Mouse (Mus musculus): Measurements from ENCODE around the gene Asb18. TPM values are rescaled to one million over a fixed set of nuclear protein-coding genes. Genes with fewer than 3 reads are reported as not detected.

The Asb18 gene
- polyA plus RNA-seq, 1 experiment from 2014 or later, result 0.17 TPM

- Histone ChIP-seq H3K4me3 (replicated peaks) (no peak overlapping the region), H3K4me2 (no peak overlapping the region), H3K9me3 (no peaks in the 10 kb centered on the region), H3K27ac (no peak overlapping the region), H3K4me1 (peaks cover 13% of the 10 kb centered on the region), H3K27me3 (peaks cover 85% of the 10 kb centered on the region), H3K9ac (no peak overlapping the region), H3K36me3 (replicated peaks) (no peaks in the 10 kb centered on the region)
- 87% methylated on average over 4 of the region's 4 CpGs for WGBS
- no peak for ATAC-seq (ENCODE audit: low FRiP score)
Measured at GRCm38 (mm10) chr1:89969714-89970110, 44.8 kb downstream of the Asb18 start.

- Histone ChIP-seq H3K9ac (no peak overlapping the region), H3K4me2 (peak overlapping the region; percentile 97; the same call in 1 of the 2 replicates), H3K4me1 (peaks cover 18% of the 10 kb centered on the region), H3K36me3 (replicated peaks) (no peaks in the 10 kb centered on the region), H3K4me3 (replicated peaks) (peak overlapping the region; percentile 71; the same call in 1 of the 2 replicates), H3K27me3 (peaks cover 90% of the 10 kb centered on the region), H3K9me3 (no peaks in the 10 kb centered on the region), H3K27ac (no peak overlapping the region)
- no peak for ATAC-seq (ENCODE audit: low FRiP score)
- WGBS, result 57% methylated on average over 10 of the region's 10 CpGs
Measured at GRCm38 (mm10) chr1:89969072-89969713, 45.3 kb downstream of the Asb18 start.

- Histone ChIP-seq H3K4me3 (replicated peaks) (peak overlapping the region; percentile 71), H3K9ac (peak overlapping the region; percentile 59), H3K27me3 (peaks cover 96% of the 10 kb centered on the region), H3K36me3 (replicated peaks) (no peaks in the 10 kb centered on the region), H3K4me2 (peak overlapping the region; percentile 97), H3K27ac (no peak overlapping the region), H3K9me3 (no peaks in the 10 kb centered on the region), H3K4me1 (peaks cover 18% of the 10 kb centered on the region)
- under 1% methylated on average over 95 of the region's 95 CpGs for WGBS
- peak; percentile 41; the same call in 1 of the 2 replicates for ATAC-seq (ENCODE audit: low FRiP score)
Measured at GRCm38 (mm10) chr1:89968111-89968851, 46.2 kb downstream of the Asb18 start.

GRCm38 (mm10) chr1:89967585-89967984, 46.9 kb downstream of the Asb18 start:
- Histone ChIP-seq H3K9me3 (no peaks in the 10 kb centered on the region), H3K9ac (no peak overlapping the region), H3K4me3 (replicated peaks) (peak overlapping the region; percentile 71; the same call in 1 of the 2 replicates), H3K36me3 (replicated peaks) (no peaks in the 10 kb centered on the region), H3K27me3 (peaks cover 98% of the 10 kb centered on the region), H3K4me1 (peaks cover 22% of the 10 kb centered on the region), H3K27ac (no peak overlapping the region), H3K4me2 (peak overlapping the region; percentile 97)
- 29% methylated on average over 9 of the region's 9 CpGs for WGBS
- no peak for ATAC-seq (ENCODE audit: low FRiP score)

- WGBS, result 63% methylated on average over 12 of the region's 12 CpGs
- Histone ChIP-seq H3K4me3 (replicated peaks) (no peak overlapping the region), H3K4me1 (peaks cover 33% of the 10 kb centered on the region), H3K27ac (no peak overlapping the region), H3K27me3 (peaks cover 96% of the 10 kb centered on the region), H3K9ac (no peak overlapping the region), H3K36me3 (replicated peaks) (no peaks in the 10 kb centered on the region), H3K9me3 (no peaks in the 10 kb centered on the region), H3K4me2 (no peak overlapping the region)
- ATAC-seq (ENCODE audit: low FRiP score), result no peak
Measured at GRCm38 (mm10) chr1:89964426-89964825, 50.0 kb downstream of the Asb18 start.

- H3K9me3 ChIP-seq, result no peaks in the 10 kb centered on the region
- no peaks in the 10 kb centered on the region for H3K36me3 ChIP-seq (replicated peaks)
- H3K27me3 ChIP-seq, result peaks cover 88% of the 10 kb centered on the region
- no peak overlapping the region for H3K9ac ChIP-seq
- no peak overlapping the region for H3K27ac ChIP-seq
- no peak overlapping the region for H3K4me3 ChIP-seq (replicated peaks)
- H3K4me2 ChIP-seq, result no peak overlapping the region
- no peak for ATAC-seq (ENCODE audit: low FRiP score)
- WGBS, result 91% methylated on average over 2 of the region's 2 CpGs
- peaks cover 26% of the 10 kb centered on the region for H3K4me1 ChIP-seq
Measured at GRCm38 (mm10) chr1:89963296-89963695, 51.2 kb downstream of the Asb18 start.

- Histone ChIP-seq H3K9ac (no peak overlapping the region), H3K9me3 (no peaks in the 10 kb centered on the region), H3K4me1 (peaks cover 22% of the 10 kb centered on the region), H3K27ac (no peak overlapping the region), H3K36me3 (replicated peaks) (no peaks in the 10 kb centered on the region), H3K4me3 (replicated peaks) (no peak overlapping the region), H3K27me3 (peaks cover 87% of the 10 kb centered on the region), H3K4me2 (peak overlapping the region; percentile 43)
- 6% methylated on average over 13 of the region's 13 CpGs for WGBS
- peak; percentile 77 for ATAC-seq (ENCODE audit: low FRiP score)
Measured at GRCm38 (mm10) chr1:89962092-89962491, 52.4 kb downstream of the Asb18 start.

GRCm38 (mm10) chr1:89959393-89959792, 55.1 kb downstream of the Asb18 start:
- Histone ChIP-seq H3K4me3 (replicated peaks) (no peak overlapping the region), H3K4me1 (peaks cover 17% of the 10 kb centered on the region), H3K27me3 (peaks cover 74% of the 10 kb centered on the region)

GRCm38 (mm10) chr1:89943202-89943601, 71.3 kb downstream of the Asb18 start:
- 3% methylated on average over 16 of the region's 16 CpGs for WGBS
- Histone ChIP-seq H3K4me2 (no peak overlapping the region), H3K9ac (no peak overlapping the region), H3K27ac (no peak overlapping the region), H3K4me3 (replicated peaks) (no peak overlapping the region), H3K9me3 (no peaks in the 10 kb centered on the region), H3K27me3 (peaks cover 94% of the 10 kb centered on the region), H3K4me1 (peaks cover 21% of the 10 kb centered on the region), H3K36me3 (replicated peaks) (no peaks in the 10 kb centered on the region)
- no peak for ATAC-seq (ENCODE audit: low FRiP score)

More at GRCm38 (mm10) chr1:89959393-89959792, 55.1 kb downstream of the Asb18 start:
- Histone ChIP-seq H3K4me2 (no peak overlapping the region), H3K9ac (no peak overlapping the region), H3K27ac (no peak overlapping the region), H3K36me3 (replicated peaks) (no peaks in the 10 kb centered on the region), H3K9me3 (no peaks in the 10 kb centered on the region)
- ATAC-seq (ENCODE audit: low FRiP score), result no peak
- WGBS, result 85% methylated on average over 4 of the region's 4 CpGs

GRCm38 (mm10) chr1:89942395-89942976, 72.0 kb downstream of the Asb18 start:
- no peak for ATAC-seq (ENCODE audit: low FRiP score)
- no peaks in the 10 kb centered on the region for H3K9me3 ChIP-seq
- whole genome bisulfite sequencing, result under 1% methylated on average over 15 of the region's 15 CpGs
- no peaks in the 10 kb centered on the region for H3K36me3 ChIP-seq (replicated peaks)
- no peak overlapping the region for H3K9ac ChIP-seq
- peaks cover 94% of the 10 kb centered on the region for H3K27me3 ChIP-seq
- H3K4me2 ChIP-seq, result peak overlapping the region; percentile 55
- H3K4me1 ChIP-seq, result peaks cover 21% of the 10 kb centered on the region
- no peak overlapping the region for H3K27ac ChIP-seq
- H3K4me3 ChIP-seq (replicated peaks), result peak overlapping the region; percentile 34

- H3K9ac ChIP-seq, result peak overlapping the region; percentile 43; the same call in 1 of the 2 replicates
- H3K4me3 ChIP-seq (replicated peaks), result peak overlapping the region; percentile 34
- H3K36me3 ChIP-seq (replicated peaks), result no peaks in the 10 kb centered on the region
- peak; percentile 55 for ATAC-seq (ENCODE audit: low FRiP score)
- H3K27ac ChIP-seq, result peak overlapping the region; percentile 42
- WGBS, result under 1% methylated on average over 40 of the region's 40 CpGs
- peaks cover 94% of the 10 kb centered on the region for H3K27me3 ChIP-seq
- H3K9me3 ChIP-seq, result no peaks in the 10 kb centered on the region
- H3K4me2 ChIP-seq, result peak overlapping the region; percentile 55
- H3K4me1 ChIP-seq, result peaks cover 21% of the 10 kb centered on the region
Measured at GRCm38 (mm10) chr1:89941701-89942381, 72.6 kb downstream of the Asb18 start.

All from forebrain, embryonic 12.5 days (tissue).